Mouse (Mus musculus) v-Abl transformed pro-B cells (cell line): ENCODE measurements around the gene Sqor.

Source experiments
- in situ Hi-C, 2 experiments: fragments of 400-800 bp; cut with MboI; formaldehyde crosslinking; loops; one replicate each; pipeline ENCODE4 v1.15.1; 2025; ENCODE audit not compliant: unreplicated experiment in 2 of 2

Gene Sqor

DNA sequence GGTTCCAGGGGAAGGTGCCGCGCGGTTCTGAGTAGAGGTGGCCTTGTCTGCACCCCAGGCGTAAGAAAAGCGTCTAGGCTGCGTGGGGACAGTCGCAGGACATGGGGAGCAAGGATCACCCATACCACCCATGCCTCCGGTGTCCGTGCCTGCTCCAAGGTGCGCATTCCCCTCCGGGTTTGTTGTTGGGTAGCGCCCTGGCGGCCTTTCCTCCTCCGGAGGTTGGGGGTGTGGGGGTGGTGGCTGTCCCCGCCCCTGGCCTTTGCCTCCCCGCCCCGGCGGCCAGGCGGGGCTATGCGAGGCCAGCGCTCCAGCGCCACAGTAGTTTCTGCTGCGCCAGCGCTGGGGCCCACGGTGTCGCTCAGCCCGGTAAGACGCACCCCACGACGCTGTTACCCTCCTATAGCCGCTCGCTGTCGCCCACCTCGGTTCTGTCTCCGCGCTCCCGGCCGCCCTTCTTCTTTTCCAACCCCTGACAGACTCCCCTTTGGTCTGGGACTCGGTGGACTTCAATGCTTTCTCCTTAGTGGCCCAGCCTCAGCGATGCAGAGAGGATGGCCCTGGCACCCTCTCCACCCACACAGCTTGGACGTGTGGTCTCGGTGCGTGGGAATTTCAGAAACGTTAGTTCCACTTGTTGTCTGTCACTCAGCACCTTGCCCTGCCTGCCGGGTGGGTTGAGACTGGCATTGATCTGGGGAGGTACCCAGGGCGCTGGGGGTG lies at the start of gene Sqor:
Gene Sqor (plus strand): TSS at position 167 of the 723 bp plus-strand sequence.
- in situ Hi-C loops, result loop anchor here in 1 of 2 experiments (25.0 kb wide), 1 partner anchor 578 kb away; the partner anchor contains the start of genes Patl2 and Terb2

GRCm38 (mm10) chr2:122716301-122716842 lies 48.7 kb upstream of the Sqor start:
- in situ Hi-C loops, result no loop called here

DNA sequence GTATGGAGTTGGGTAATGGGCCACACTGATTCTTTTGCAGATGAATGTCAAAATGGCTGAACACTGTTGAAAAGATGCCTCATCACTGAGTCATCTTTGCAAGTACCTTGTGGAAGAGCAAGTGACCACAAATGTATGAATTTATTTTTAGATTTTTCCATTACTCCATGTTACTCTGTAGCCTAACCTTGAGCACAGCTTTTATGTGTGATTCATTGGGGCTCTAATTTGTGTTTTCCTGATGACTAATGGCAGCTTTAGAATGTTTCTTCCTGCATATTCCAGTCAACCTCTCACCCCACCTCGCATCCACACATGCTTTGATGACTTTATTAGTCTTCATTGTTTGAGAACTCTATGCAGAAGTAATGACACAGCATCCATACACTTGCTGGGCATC lies 45.8 kb upstream of the Sqor start:
- in situ Hi-C loops, result no loop called here

GRCm38 (mm10) chr2:122720564-122720963 lies 44.5 kb upstream of the Sqor start:
- in situ Hi-C loops, result no loop called here

GRCm38 (mm10) chr2:122725604-122726003 lies 39.4 kb upstream of the Sqor start:
- in situ Hi-C loops, result no loop called here

DNA sequence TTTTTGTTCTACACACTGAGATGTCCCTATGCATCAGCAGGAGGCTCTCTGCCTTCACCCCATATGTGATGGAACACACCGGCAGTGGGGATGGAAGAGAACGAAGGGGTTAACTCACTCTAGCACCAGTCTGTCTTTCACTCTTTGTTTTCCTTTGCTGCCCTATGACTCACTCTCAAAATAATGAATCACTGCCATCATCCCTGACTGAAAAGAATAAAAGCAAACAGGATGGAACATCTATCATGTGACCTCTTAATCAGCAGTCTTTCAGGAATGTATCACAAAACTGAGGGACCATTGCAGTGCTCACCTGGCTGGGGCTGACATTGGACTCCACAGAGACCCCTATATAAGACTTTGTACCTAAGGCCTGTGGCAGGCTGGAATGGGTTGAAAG lies 33.6 kb upstream of the Sqor start:
- in situ Hi-C loops, result no loop called here

DNA sequence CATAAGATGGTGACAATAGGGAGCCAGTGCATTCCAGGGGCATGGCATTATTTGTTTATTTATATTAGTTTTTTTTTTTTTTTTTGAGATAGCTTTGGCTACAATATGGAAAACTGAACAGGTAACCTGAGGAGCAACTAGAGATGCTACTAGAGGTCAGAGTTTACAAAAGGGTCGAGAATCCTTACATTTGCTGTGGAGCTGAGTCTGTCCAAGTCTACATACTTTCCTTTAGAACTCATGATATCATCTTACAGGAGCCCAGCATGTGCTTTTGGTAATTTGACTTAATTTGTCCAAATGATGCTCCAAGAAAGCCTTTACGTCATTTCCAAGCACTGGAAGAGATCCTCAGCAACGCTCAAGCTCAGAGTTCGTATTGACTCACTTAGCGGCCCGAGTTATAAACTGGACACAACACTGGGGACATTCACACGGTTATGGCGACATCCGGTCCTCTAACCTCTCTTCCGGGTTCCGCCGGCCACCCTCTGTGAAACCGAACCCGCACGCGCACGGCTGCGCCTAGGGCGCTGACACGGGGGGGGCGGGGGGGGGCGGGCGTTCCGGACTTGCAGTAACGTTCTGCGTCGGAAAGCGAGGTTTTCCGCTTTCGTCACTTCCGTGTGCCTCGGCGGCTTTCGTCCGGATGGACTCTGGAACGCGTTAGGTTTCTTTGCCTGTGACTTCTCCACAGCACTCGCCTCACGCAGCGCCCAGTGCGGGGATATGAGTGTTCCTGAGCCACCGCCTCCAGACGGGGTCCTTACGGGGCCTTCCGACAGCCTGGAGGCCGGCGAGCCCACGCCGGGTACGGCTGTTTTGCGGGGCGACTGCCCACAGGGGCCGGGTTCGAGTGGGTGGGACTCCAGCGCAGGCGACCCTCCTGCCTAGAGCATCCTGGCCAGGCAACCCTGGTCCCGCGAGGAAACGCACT lies 26.9 kb upstream of the Sqor start, which contains the start of gene Bloc1s6:
Gene Bloc1s6 (plus strand): TSS at position 610 of the 937 bp plus-strand sequence.
- in situ Hi-C loops, result loop anchor here in 1 of 2 experiments (5.0 kb wide), 1 partner anchor 61 kb away; no protein-coding TSS in a partner anchor

DNA sequence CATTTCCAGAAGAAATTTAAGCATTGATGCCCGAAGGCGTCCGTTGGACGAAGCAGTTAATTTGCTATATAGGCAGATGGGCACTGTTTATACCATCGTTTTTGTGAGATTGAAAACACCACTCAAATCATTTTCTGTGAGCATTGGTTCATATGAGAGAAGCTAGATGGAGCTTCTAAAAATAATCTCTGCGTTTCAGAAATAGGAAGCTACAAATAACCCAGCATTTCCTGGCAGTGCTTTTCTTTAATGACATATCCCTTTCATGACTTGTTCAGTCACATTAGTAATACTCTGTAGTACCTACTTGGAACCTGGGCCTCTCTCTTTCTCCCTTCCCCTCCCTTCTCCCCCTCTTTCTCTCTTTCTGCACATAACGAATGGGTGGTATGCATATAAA lies 26.0 kb upstream of the Sqor start:
- in situ Hi-C loops, result loop anchor here in 1 of 2 experiments (5.0 kb wide), 1 partner anchor 62 kb away; no protein-coding TSS in a partner anchor

DNA sequence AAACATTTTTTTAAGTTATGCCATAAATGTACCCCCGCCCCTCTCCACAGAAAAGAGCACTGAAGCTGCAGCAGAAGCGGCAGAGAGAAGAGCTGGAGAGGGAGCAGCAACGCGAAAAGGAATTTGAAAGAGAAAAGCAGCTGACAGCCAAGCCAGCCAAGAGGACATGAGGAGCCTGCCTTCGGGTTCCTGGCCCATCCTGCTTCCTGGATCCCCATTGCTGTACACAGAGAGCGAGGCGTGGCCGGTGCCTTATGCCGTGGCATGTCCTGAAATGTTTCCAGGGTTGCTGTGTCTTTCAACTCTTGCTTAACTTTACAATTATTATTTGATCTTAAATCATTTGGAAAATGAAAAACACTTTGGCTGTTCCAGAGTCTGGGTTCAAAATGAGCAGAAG lies 18.6 kb upstream of the Sqor start:
- in situ Hi-C loops, result loop anchor here in 1 of 2 experiments (10.0 kb wide), 1 partner anchor 72 kb away; no protein-coding TSS in a partner anchor

DNA sequence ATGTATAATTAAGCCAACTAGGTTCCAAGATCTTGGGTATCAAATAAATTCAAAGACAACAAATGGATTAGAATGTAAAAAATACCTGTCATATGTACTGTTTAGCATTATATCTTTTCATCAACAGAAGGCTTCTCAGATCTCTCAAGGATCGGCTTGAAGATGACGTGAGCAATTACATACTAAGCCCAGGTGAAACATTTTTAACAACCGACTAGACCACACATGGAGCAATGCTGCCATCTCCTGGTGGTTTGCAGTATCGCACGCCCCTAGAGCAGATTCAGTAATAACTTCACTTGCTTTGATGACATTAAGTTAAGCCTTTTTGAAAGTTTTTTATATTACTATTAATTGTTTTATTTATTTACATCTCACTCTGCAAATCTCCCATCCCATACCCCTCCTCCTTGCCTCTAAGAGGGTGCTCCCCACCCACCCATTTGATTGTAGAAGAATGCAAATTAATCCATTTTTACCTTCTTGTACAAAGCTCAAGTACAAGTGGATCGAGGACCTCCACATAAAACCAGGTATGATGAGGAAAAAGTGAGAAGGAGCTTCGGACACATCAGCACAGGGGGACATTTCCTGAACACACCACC lies 11.2 kb upstream of the Sqor start:
- in situ Hi-C loops, result loop anchor here (5.0 to 25.0 kb wide), 5 partner anchors 119 to 567 kb away; partner anchors contain the start of genes AA467197 (in 2 of the 2), Patl2 (in 1 of the 2) and Terb2 (in 1 of the 2)

GRCm38 (mm10) chr2:122759791-122760190 lies 5.2 kb upstream of the Sqor start:
- in situ Hi-C loops, result loop anchor here (5.0 to 25.0 kb wide), 5 partner anchors 125 to 572 kb away; partner anchors contain the start of genes AA467197 (in 2 of the 2), Patl2 (in 1 of the 2) and Terb2 (in 1 of the 2)

DNA sequence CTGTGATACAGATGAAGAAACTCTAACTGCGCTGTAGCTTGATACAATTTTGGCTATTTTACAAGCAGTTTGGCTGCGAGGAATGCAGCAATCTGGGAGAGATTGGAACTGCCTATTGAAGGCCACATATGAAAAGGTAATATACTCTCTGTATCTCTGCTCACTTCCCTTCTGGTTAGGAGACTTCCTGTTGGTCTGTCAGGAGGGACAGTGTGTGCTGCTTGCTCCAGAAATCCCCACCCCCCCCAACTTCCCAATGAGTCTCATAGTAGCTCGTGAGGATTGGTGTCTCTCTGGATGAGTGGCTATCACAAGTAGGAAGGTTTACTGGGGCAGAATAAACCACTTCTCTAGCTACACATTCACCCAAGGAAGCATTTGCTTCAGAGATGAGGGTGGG lies 2.0 kb upstream of the Sqor start:
- in situ Hi-C loops, result loop anchor here in 1 of 2 experiments (25.0 kb wide), 1 partner anchor 576 kb away; the partner anchor contains the start of genes Patl2 and Terb2

DNA sequence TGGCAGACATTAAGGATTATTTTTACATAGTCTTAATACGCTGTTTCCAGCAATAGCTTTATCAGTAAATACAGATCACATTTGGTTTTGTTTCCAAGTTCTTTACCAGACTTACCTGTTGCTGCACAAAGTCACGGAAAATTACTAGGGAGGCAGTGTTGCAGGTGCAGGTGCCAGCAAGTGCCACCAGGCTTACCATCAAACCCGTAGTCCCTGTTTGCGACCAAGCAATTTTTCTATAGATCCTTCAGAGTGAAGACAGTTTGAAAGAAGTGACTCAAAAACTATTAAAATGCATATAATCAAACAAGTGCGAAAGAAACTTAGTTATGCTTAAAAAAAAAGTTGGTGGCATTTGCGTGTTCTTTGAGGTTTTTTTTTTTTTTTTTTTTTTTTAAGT lies 511 bp upstream of the Sqor start:
- in situ Hi-C loops, result loop anchor here in 1 of 2 experiments (25.0 kb wide), 1 partner anchor 577 kb away; the partner anchor contains the start of genes Patl2 and Terb2

DNA sequence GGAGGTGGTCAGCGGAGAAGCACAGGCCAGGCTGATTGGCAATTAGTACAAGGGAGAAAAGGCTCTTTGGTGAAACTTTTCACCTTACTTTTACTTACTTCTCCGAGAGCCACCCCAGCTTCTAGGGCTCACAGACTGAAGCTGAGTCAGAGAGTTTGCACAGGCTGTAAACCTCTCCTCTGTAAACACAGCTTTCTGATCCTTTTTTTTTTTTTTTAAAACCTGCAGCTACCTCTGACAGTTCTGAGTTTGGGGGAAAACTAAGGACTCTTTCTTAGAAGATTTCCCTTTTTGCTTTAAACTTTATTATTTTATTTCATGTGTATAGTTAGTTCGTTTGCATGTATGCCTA lies 733 bp downstream of the Sqor start:
- in situ Hi-C loops, result loop anchor here in 1 of 2 experiments (25.0 kb wide), 1 partner anchor 578 kb away; the partner anchor contains the start of genes Patl2 and Terb2

DNA sequence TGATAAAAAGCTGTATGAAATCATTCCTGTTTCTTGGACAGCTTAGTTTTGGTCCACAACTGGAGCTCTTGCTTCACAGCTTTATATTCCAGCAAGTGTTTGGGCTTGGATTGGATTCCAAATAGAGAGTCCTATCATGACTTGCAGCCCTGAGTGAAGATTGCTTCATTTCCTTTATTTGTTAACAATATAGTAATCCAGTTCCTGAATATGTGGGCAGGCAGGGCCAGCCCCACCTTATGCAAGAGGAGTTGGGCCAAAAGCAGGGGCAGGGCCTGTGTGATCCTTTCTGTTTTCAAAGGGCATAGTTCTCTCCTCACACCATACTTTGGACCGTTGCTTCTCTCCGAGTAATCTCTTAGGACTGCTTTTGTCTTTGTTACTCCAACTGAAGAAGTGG lies 6.0 kb downstream of the Sqor start:
- in situ Hi-C loops, result loop anchor here in 1 of 2 experiments (25.0 kb wide), 1 partner anchor 584 kb away; the partner anchor contains the start of genes Patl2 and Terb2

DNA sequence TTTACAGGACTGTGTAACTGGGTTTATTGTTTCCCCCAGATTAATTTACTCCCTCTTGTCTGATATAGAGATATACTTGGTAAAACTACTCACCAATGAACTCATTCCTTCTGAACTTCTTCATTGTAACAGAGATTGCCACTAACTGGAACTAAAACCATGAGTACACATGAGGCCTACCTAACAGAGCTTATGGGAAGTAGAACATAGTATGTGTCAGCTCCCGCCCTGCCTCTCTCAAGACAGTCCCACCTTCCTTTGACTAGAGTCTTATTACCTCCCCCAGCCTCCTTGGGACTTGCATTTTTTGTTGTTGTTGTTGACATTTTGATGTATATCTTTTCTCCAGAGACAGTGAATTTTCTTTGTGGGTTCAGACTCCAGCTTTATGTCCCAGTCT lies 7.9 kb downstream of the Sqor start:
- in situ Hi-C loops, result loop anchor here in 1 of 2 experiments (25.0 kb wide), 1 partner anchor 586 kb away; the partner anchor contains the start of genes Patl2 and Terb2

- in situ Hi-C loops, result no loop called here
These were observed 10.5 kb downstream of the Sqor start for GRCm38 (mm10) chr2:122775491-122775890.

- in situ Hi-C loops, result no loop called here
These were observed 11.8 kb downstream of the Sqor start for GRCm38 (mm10) chr2:122776823-122777222.

DNA sequence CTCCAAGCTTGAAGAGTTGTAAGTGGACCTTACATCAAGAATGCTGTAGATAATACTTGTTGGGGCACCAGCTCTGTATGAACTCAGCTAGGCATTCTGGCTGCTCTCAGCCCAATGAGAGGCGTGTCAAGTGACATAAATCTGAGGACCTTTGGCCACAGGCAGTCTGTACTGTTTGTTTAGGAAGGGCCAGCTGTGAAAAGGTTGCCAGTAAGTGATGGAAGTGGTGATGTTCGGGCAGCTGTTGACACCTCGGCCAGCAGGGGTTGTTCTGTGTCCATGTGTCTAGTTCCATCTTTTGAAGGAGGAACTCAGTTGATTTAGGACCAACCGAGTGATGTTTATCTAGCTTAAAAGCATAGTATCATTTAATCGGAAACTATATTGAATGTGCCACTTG lies 14.9 kb downstream of the Sqor start:
- in situ Hi-C loops, result no loop called here

- in situ Hi-C loops, result no loop called here
These were observed 15.4 kb downstream of the Sqor start for GRCm38 (mm10) chr2:122780447-122780846.
